11 mouse cellular contexts compared by ENCODE assay signal in the genomic region with DNA sequence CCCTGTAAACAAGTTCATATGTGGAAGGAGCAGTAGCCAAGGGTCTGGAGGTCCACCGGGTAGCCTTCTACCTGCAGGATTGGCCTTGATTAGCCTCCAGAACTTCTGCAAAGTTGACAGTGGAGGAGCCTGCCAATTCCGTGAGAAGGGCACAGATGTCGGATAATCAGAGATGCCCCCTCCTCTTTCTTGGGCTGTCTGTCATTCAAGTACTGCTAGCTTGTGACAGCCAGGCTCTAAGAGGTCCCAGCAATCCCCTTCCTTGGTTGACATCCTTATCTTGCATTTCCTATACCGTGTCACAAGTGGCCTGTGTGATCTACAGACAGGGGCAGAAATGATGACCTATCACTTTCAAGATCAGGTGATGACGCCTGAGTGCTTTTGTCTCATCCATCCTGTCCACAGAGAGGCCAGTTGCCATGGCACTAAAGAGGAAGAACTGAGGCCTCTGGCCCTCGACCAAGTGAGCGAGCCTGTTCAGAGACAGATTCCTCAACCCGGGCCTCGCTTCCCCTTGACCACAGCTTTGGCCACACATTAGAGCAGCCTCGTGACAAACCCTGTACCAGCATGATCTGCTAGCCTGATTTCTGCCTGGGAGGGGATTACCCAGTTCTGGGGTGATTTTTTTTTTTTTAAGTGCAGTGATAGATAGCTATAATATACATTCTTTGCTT. TPM values are rescaled to one million over a fixed set of nuclear protein-coding genes. Genes with fewer than 3 reads are reported as not detected.
A peak's percentile ranks its signal among the peaks of the same experiment; 100 is the strongest.
DNase-seq lines count a peak whose midpoint lies in the region; ATAC-seq lines count a peak whose summit lies in the region.
"Had no signal": no experiment of that assay in that cellular context is flagged by ENCODE, and none has a peak within 500 bp of the region (broad histone marks: within the 10 kb centered on the region; RNA-seq: fewer than 3 reads in every experiment).

No protein-coding gene starts in this region.

- H3K27me3 ChIP-seq in heart, embryonic 11.5 days (ENCODE audit: control insufficient read depth, insufficient read depth, low read length) = no peaks in the 10 kb centered on the region
- no peaks in the 10 kb centered on the region for H3K27me3 ChIP-seq in forebrain, embryonic 15.5 days
- no peaks in the 10 kb centered on the region for H3K27me3 ChIP-seq in midbrain, embryonic 16.5 days (ENCODE audit: control insufficient read depth, insufficient read depth, low read depth, low read length)
- H3K27me3 ChIP-seq: Patski had no signal

- intact Hi-C loops in heart, postnatal 25 days (cut with DNase I) = loop anchor here (5.0 kb wide), 1 partner anchor 131 kb away; no protein-coding TSS in a partner anchor

- H3K36me3 ChIP-seq in heart, embryonic 11.5 days (ENCODE audit: control insufficient read depth, insufficient read depth, low read length) = no peaks in the 10 kb centered on the region; the same call in 1 of the 2 replicates
- no peaks in the 10 kb centered on the region for H3K36me3 ChIP-seq in forebrain, embryonic 15.5 days
- no peaks in the 10 kb centered on the region for H3K36me3 ChIP-seq in midbrain, embryonic 16.5 days (ENCODE audit: control insufficient read depth, insufficient read depth, low read length)

- DNase-seq in heart, postnatal 25 days (ENCODE audit: low spot score) = no peak
- peak; percentile 38 for DNase-seq in retina, postnatal 1 day
- DNase-seq in retina, embryonic 14.5 days (ENCODE audit: low spot score) = no peak
- DNase-seq in right cerebral cortex, postnatal 14 days = peak; percentile 51
- DNase-seq: kidney, postnatal 25 days; lung, embryonic 14.5 days had no signal

- H3K4me1 ChIP-seq in heart, embryonic 11.5 days (ENCODE audit: control insufficient read depth, insufficient read depth, low read length) = peaks cover 12% of the 10 kb centered on the region; the same call in 1 of the 2 replicates
- H3K4me1 ChIP-seq in forebrain, embryonic 15.5 days = peaks cover 25% of the 10 kb centered on the region
- H3K4me1 ChIP-seq in midbrain, embryonic 16.5 days (ENCODE audit: control insufficient read depth, insufficient read depth, low read length) = peaks cover 19% of the 10 kb centered on the region

- H3K27ac ChIP-seq in heart, embryonic 11.5 days (ENCODE audit: low read depth, low read length) = no peak overlapping the region
- no peak overlapping the region for H3K27ac ChIP-seq in forebrain, embryonic 15.5 days (replicated peaks)
- H3K27ac ChIP-seq in midbrain, embryonic 16.5 days (ENCODE audit: low read length) = no peak overlapping the region

- peak overlapping the region; percentile 46; the same call in 1 of the 2 replicates for H3K9ac ChIP-seq in heart, embryonic 11.5 days (ENCODE audit: low read depth, low read length)
- H3K9ac ChIP-seq in forebrain, embryonic 15.5 days (replicated peaks) = no peak overlapping the region
- no peak overlapping the region for H3K9ac ChIP-seq in midbrain, embryonic 16.5 days (ENCODE audit: low read depth, low read length)
- H3K9ac ChIP-seq: lung, embryonic 14.5 days had no signal

- H3K4me3 ChIP-seq in heart, embryonic 11.5 days (ENCODE audit: low read depth, low read length) = no peak overlapping the region
- H3K4me3 ChIP-seq in forebrain, embryonic 15.5 days = no peak overlapping the region
- H3K4me3 ChIP-seq in midbrain, embryonic 16.5 days (ENCODE audit: low read depth, low read length) = no peak overlapping the region

- WGBS in heart, embryonic 11.5 days (ENCODE audit: insufficient replicate concordance) = 37% methylated on average over 10 of the region's 10 CpGs
- 69% methylated on average over 10 of the region's 10 CpGs for WGBS in forebrain, embryonic 15.5 days
- WGBS in midbrain, embryonic 16.5 days = 45% methylated on average over 10 of the region's 10 CpGs

- no peak for ATAC-seq in heart, embryonic 11.5 days (replicated peaks; ENCODE audit: insufficient number of reproducible peaks, low FRiP score, low TSS enrichment)
- ATAC-seq in common myeloid progenitor, adult 5-6 weeks (replicated peaks; ENCODE audit: low read depth, poor library complexity, severe bottlenecking) = peak; percentile 60
- ATAC-seq in forebrain, embryonic 15.5 days (replicated peaks) = no peak
- no peak for ATAC-seq in midbrain, embryonic 16.5 days
- ATAC-seq: Patski had no signal

- no peaks in the 10 kb centered on the region for H3K9me3 ChIP-seq in heart, embryonic 11.5 days (replicated peaks; ENCODE audit: control insufficient read depth, low read length)
- no peaks in the 10 kb centered on the region for H3K9me3 ChIP-seq in forebrain, embryonic 15.5 days
- H3K9me3 ChIP-seq in midbrain, embryonic 16.5 days (replicated peaks; ENCODE audit: control insufficient read depth, low read length, poor library complexity, severe bottlenecking) = no peaks in the 10 kb centered on the region

- H3K4me2 ChIP-seq in heart, embryonic 11.5 days = no peak overlapping the region
- no peak overlapping the region for H3K4me2 ChIP-seq in forebrain, embryonic 15.5 days (replicated peaks)
- H3K4me2 ChIP-seq in midbrain, embryonic 16.5 days (ENCODE audit: low read length) = no peak overlapping the region
- H3K4me2 ChIP-seq: lung, embryonic 14.5 days had no signal

RNA-seq across cellular contexts. Expression of a gene that starts 10.6 kb away (rescaled TPM):
- 1.1 and 1.3 TPM in 2 replicates for polyA plus RNA-seq in heart, embryonic 11.5 days (2014; fragmentation: Nextera tagmentation; extraction: Ambion mirVana)
- total RNA-seq in heart, postnatal 25 days (2021) = under 1 TPM; 0.34 to 0.83 TPM
- total RNA-seq in common myeloid progenitor, adult 5-6 weeks (2017) = 0.82 and 1.6 TPM in 2 replicates
- 2.6 and 3.3 TPM in 2 replicates for polyA plus RNA-seq in forebrain, embryonic 15.5 days (2015; fragmentation: Nextera tagmentation; extraction: Ambion mirVana)
- 2.5 and 3.9 TPM in 2 replicates for polyA plus RNA-seq in midbrain, embryonic 16.5 days (2015; fragmentation: Nextera tagmentation; extraction: Ambion mirVana)

RNA-seq across cellular contexts. Expression of a gene that starts 12.9 kb away (rescaled TPM):
- polyA plus RNA-seq in heart, embryonic 11.5 days (2014; fragmentation: Nextera tagmentation; extraction: Ambion mirVana) = not detected in 2 replicates
- 1 to 10 TPM in 1 of 2 experiments, under 1 TPM in 1; 0.73 to 1.3 TPM for total RNA-seq in heart, postnatal 25 days (2021)
- total RNA-seq in common myeloid progenitor, adult 5-6 weeks (2017) = 0.73 TPM in 2 replicates
- 0.15 TPM in 1 of 2 replicates, not detected in the other for polyA plus RNA-seq in forebrain, embryonic 15.5 days (2015; fragmentation: Nextera tagmentation; extraction: Ambion mirVana)
- polyA plus RNA-seq in midbrain, embryonic 16.5 days (2015; fragmentation: Nextera tagmentation; extraction: Ambion mirVana) = 0.11 TPM in 1 of 2 replicates, not detected in the other
- polyA plus RNA-seq: lung, embryonic 14.5 days; Patski had no signal

RNA-seq across cellular contexts. Expression of a gene that starts 19.0 kb away (rescaled TPM):
- polyA plus RNA-seq in heart, embryonic 11.5 days (2014; fragmentation: Nextera tagmentation; extraction: Ambion mirVana) = 138 and 158 TPM in 2 replicates
- total RNA-seq in heart, postnatal 25 days (2021) = 100 to 1,000 TPM; 235 to 245 TPM
- total RNA-seq in common myeloid progenitor, adult 5-6 weeks (2017) = 40.3 and 71.3 TPM in 2 replicates
- 772 and 823 TPM in 2 replicates for polyA plus RNA-seq in forebrain, embryonic 15.5 days (2015; fragmentation: Nextera tagmentation; extraction: Ambion mirVana)
- polyA plus RNA-seq in midbrain, embryonic 16.5 days (2015; fragmentation: Nextera tagmentation; extraction: Ambion mirVana) = 700 and 743 TPM in 2 replicates

RNA-seq across cellular contexts. Expression of a gene that starts 30.2 kb away (rescaled TPM):
- 326 and 347 TPM in 2 replicates for polyA plus RNA-seq in heart, embryonic 11.5 days (2014; fragmentation: Nextera tagmentation; extraction: Ambion mirVana)
- 100 to 1,000 TPM; 205 to 207 TPM for total RNA-seq in heart, postnatal 25 days (2021)
- total RNA-seq in common myeloid progenitor, adult 5-6 weeks (2017) = 54.9 and 61.1 TPM in 2 replicates
- 507 and 513 TPM in 2 replicates for polyA plus RNA-seq in forebrain, embryonic 15.5 days (2015; fragmentation: Nextera tagmentation; extraction: Ambion mirVana)
- polyA plus RNA-seq in midbrain, embryonic 16.5 days (2015; fragmentation: Nextera tagmentation; extraction: Ambion mirVana) = 543 and 556 TPM in 2 replicates

RNA-seq across cellular contexts. Expression of a gene that starts 37.2 kb away (rescaled TPM):
- 0.69 and 0.80 TPM in 2 replicates for polyA plus RNA-seq in heart, embryonic 11.5 days (2014; fragmentation: Nextera tagmentation; extraction: Ambion mirVana)
- 1 to 10 TPM in 1 of 2 experiments, under 1 TPM in 1; 0.62 to 1.0 TPM for total RNA-seq in heart, postnatal 25 days (2021)
- total RNA-seq in common myeloid progenitor, adult 5-6 weeks (2017) = 0.24 and 0.32 TPM in 2 replicates
- 25.2 and 25.9 TPM in 2 replicates for polyA plus RNA-seq in forebrain, embryonic 15.5 days (2015; fragmentation: Nextera tagmentation; extraction: Ambion mirVana)
- 36.6 and 40.0 TPM in 2 replicates for polyA plus RNA-seq in midbrain, embryonic 16.5 days (2015; fragmentation: Nextera tagmentation; extraction: Ambion mirVana)

Comparison
In these comparisons a context has a peak if more than half of its experiments do, and no peak if none do; other contexts are left out.
1. DNase-seq: peak in retina, postnatal 1 day (single experiment) and right cerebral cortex, postnatal 14 days (single experiment); none in heart, postnatal 25 days (single experiment) and retina, embryonic 14.5 days (single experiment).